Mouse (Mus musculus) retina, adult 2 months (tissue): ENCODE measurements around the gene Ap4s1.
"Not testable (repeated sequence)": the region's sequence is repeated elsewhere in the genome, so short reads cannot be mapped to it uniquely, and the experiment has no call there.

Source experiments
- DNase-seq: peaks from one replicate; pipeline ENCODE4 v3.0.0-alpha.2; 2012; ENCODE audit warnings: low read depth, low spot score

The Ap4s1 gene

GRCm38 (mm10) chr12:51690893-51691844 lies at the start of gene Ap4s1:
Ap4s1 (plus strand) TSS chr12:51691033.
- DNase-seq: peak; percentile 53

- DNase-seq: no peak
Measured at GRCm38 (mm10) chr12:51641871-51642270, 49.0 kb upstream of the Ap4s1 start.

GRCm38 (mm10) chr12:51649401-51649800 lies 41.4 kb upstream of the Ap4s1 start:
- not testable (repeated sequence) for DNase-seq

- no peak for DNase-seq
Measured at GRCm38 (mm10) chr12:51655944-51656465, 34.8 kb upstream of the Ap4s1 start.

GRCm38 (mm10) chr12:51663011-51663410 lies 27.8 kb upstream of the Ap4s1 start:
- no peak for DNase-seq

- DNase-seq: no peak
Measured at GRCm38 (mm10) chr12:51663908-51664307, 26.9 kb upstream of the Ap4s1 start.

GRCm38 (mm10) chr12:51666708-51667430 lies 24.0 kb upstream of the Ap4s1 start:
- DNase-seq: no peak

- DNase-seq: no peak
Measured at GRCm38 (mm10) chr12:51671231-51671891, 19.5 kb upstream of the Ap4s1 start.

GRCm38 (mm10) chr12:51673270-51673669 lies 17.6 kb upstream of the Ap4s1 start:
- no peak for DNase-seq

- no peak for DNase-seq
Measured at GRCm38 (mm10) chr12:51676442-51676841, 14.4 kb upstream of the Ap4s1 start.

- no peak for DNase-seq
Measured at GRCm38 (mm10) chr12:51678844-51679243, 12.0 kb upstream of the Ap4s1 start.

GRCm38 (mm10) chr12:51688546-51688945 lies 2.3 kb upstream of the Ap4s1 start:
- DNase-seq: no peak

- DNase-seq: peak; percentile 90
Measured at GRCm38 (mm10) chr12:51691845-51692632, 1.2 kb downstream of the Ap4s1 start, which contains the start of gene Strn3. Strn3 (minus strand) TSS chr12:51691897.

- DNase-seq: not testable (repeated sequence)
Measured at GRCm38 (mm10) chr12:51692870-51693269, 2.0 kb downstream of the Ap4s1 start.

GRCm38 (mm10) chr12:51693419-51693818 lies 2.6 kb downstream of the Ap4s1 start:
- no peak for DNase-seq

GRCm38 (mm10) chr12:51694096-51694495 lies 3.3 kb downstream of the Ap4s1 start:
- no peak for DNase-seq

- DNase-seq: no peak
Measured at GRCm38 (mm10) chr12:51694966-51695365, 4.1 kb downstream of the Ap4s1 start.

GRCm38 (mm10) chr12:51696157-51696556 lies 5.3 kb downstream of the Ap4s1 start:
- DNase-seq: no peak

GRCm38 (mm10) chr12:51699623-51700393 lies 9.0 kb downstream of the Ap4s1 start:
- DNase-seq: no peak

GRCm38 (mm10) chr12:51701723-51702122 lies 10.9 kb downstream of the Ap4s1 start:
- DNase-seq: no peak
